Mouse (Mus musculus): ENCODE results near the gene Pdlim7. TPM values are rescaled to one million over a fixed set of nuclear protein-coding genes. Genes with fewer than 3 reads are reported as not detected.
A peak's percentile ranks its signal among the peaks of the same experiment; 100 is the strongest.

The Pdlim7 gene
- polyA plus RNA-seq, 1 experiment from 2014 or later, result 165 TPM

GRCm38 (mm10) chr13:55477492-55477891 lies 36.0 kb downstream of the Pdlim7 start:
- no peaks in the 10 kb centered on the region for H3K9me3 ChIP-seq (ENCODE audit: control insufficient read depth, low read length)
- no peak for ATAC-seq (replicated peaks; ENCODE audit: low FRiP score)
- no peak overlapping the region for H3K27ac ChIP-seq (ENCODE audit: low read depth, low read length)
- peak; percentile 54 for DNase-seq (ENCODE audit: low spot score)
- H3K9ac ChIP-seq (ENCODE audit: low read length), result no peak overlapping the region
- H3K36me3 ChIP-seq (ENCODE audit: control insufficient read depth, insufficient read depth, low read length), result peaks cover 35% of the 10 kb centered on the region
- H3K4me1 ChIP-seq (replicated peaks; ENCODE audit: control insufficient read depth, insufficient read depth, low read length), result peaks cover 33% of the 10 kb centered on the region
- no peaks in the 10 kb centered on the region for H3K27me3 ChIP-seq (ENCODE audit: control insufficient read depth, insufficient read depth, low read length)
- H3K4me3 ChIP-seq (ENCODE audit: low read depth, low read length), result no peak overlapping the region
- H3K4me2 ChIP-seq (ENCODE audit: low read depth, low read length, severe bottlenecking), result no peak overlapping the region
- 71% methylated on average over 16 of the region's 16 CpGs for WGBS

GRCm38 (mm10) chr13:55476256-55476655 lies 37.2 kb downstream of the Pdlim7 start:
- Histone ChIP-seq H3K4me3 (ENCODE audit: low read depth, low read length) (no peak overlapping the region), H3K9ac (ENCODE audit: low read length) (no peak overlapping the region), H3K4me1 (replicated peaks; ENCODE audit: control insufficient read depth, insufficient read depth, low read length) (peaks cover 36% of the 10 kb centered on the region), H3K27me3 (ENCODE audit: control insufficient read depth, insufficient read depth, low read length) (no peaks in the 10 kb centered on the region), H3K9me3 (ENCODE audit: control insufficient read depth, low read length) (no peaks in the 10 kb centered on the region), H3K27ac (ENCODE audit: low read depth, low read length) (no peak overlapping the region), H3K4me2 (ENCODE audit: low read depth, low read length, severe bottlenecking) (no peak overlapping the region), H3K36me3 (ENCODE audit: control insufficient read depth, insufficient read depth, low read length) (peaks cover 26% of the 10 kb centered on the region)
- DNase-seq (ENCODE audit: low spot score), result peak; percentile 55
- ATAC-seq (replicated peaks; ENCODE audit: low FRiP score), result no peak
- WGBS, result 95% methylated on average over 8 of the region's 8 CpGs

GRCm38 (mm10) chr13:55475750-55476149 lies 37.7 kb downstream of the Pdlim7 start:
- WGBS, result 88% methylated on average over 5 of the region's 5 CpGs
- DNase-seq (ENCODE audit: low spot score), result no peak
- peaks cover 41% of the 10 kb centered on the region for H3K4me1 ChIP-seq (replicated peaks; ENCODE audit: control insufficient read depth, insufficient read depth, low read length)
- H3K9me3 ChIP-seq (ENCODE audit: control insufficient read depth, low read length), result no peaks in the 10 kb centered on the region
- H3K27ac ChIP-seq (ENCODE audit: low read depth, low read length), result no peak overlapping the region
- no peak overlapping the region for H3K9ac ChIP-seq (ENCODE audit: low read length)
- ATAC-seq (replicated peaks; ENCODE audit: low FRiP score), result no peak
- H3K27me3 ChIP-seq (ENCODE audit: control insufficient read depth, insufficient read depth, low read length), result no peaks in the 10 kb centered on the region
- H3K4me2 ChIP-seq (ENCODE audit: low read depth, low read length, severe bottlenecking), result no peak overlapping the region
- H3K36me3 ChIP-seq (ENCODE audit: control insufficient read depth, insufficient read depth, low read length), result peaks cover 22% of the 10 kb centered on the region
- no peak overlapping the region for H3K4me3 ChIP-seq (ENCODE audit: low read depth, low read length)

GRCm38 (mm10) chr13:55474621-55475069 lies 38.8 kb downstream of the Pdlim7 start:
- H3K9ac ChIP-seq (ENCODE audit: low read length), result no peak overlapping the region
- WGBS, result 25% methylated on average over 5 of the region's 5 CpGs
- H3K4me1 ChIP-seq (replicated peaks; ENCODE audit: control insufficient read depth, insufficient read depth, low read length), result peaks cover 49% of the 10 kb centered on the region
- H3K4me2 ChIP-seq (ENCODE audit: low read depth, low read length, severe bottlenecking), result no peak overlapping the region
- no peaks in the 10 kb centered on the region for H3K9me3 ChIP-seq (ENCODE audit: control insufficient read depth, low read length)
- peaks cover 11% of the 10 kb centered on the region for H3K36me3 ChIP-seq (ENCODE audit: control insufficient read depth, insufficient read depth, low read length)
- H3K4me3 ChIP-seq (ENCODE audit: low read depth, low read length), result no peak overlapping the region
- DNase-seq (ENCODE audit: low spot score), result peak; percentile 83
- no peaks in the 10 kb centered on the region for H3K27me3 ChIP-seq (ENCODE audit: control insufficient read depth, insufficient read depth, low read length)
- peak; percentile 34 for ATAC-seq (replicated peaks; ENCODE audit: low FRiP score)
- 0 out of 2 replicates have a peak overlapping the region, but pooled peaks have one; percentile 48 for H3K27ac ChIP-seq (ENCODE audit: low read depth, low read length)

- H3K36me3 ChIP-seq (ENCODE audit: control insufficient read depth, insufficient read depth, low read length), result peaks cover 8% of the 10 kb centered on the region; the same call in 1 of the 2 replicates
- no peak overlapping the region; the same call in 1 of the 2 replicates for H3K9ac ChIP-seq (ENCODE audit: low read length)
- peaks cover 53% of the 10 kb centered on the region for H3K4me1 ChIP-seq (replicated peaks; ENCODE audit: control insufficient read depth, insufficient read depth, low read length)
- H3K27ac ChIP-seq (ENCODE audit: low read depth, low read length), result 0 out of 2 replicates have a peak overlapping the region, but pooled peaks have one; percentile 6
- H3K4me2 ChIP-seq (ENCODE audit: low read depth, low read length, severe bottlenecking), result 0 out of 2 replicates have a peak overlapping the region, but pooled peaks have one; percentile 8
- no peaks in the 10 kb centered on the region for H3K27me3 ChIP-seq (ENCODE audit: control insufficient read depth, insufficient read depth, low read length)
- DNase-seq (ENCODE audit: low spot score), result peak; percentile 70
- H3K4me3 ChIP-seq (ENCODE audit: low read depth, low read length), result no peak overlapping the region
- H3K9me3 ChIP-seq (ENCODE audit: control insufficient read depth, low read length), result no peaks in the 10 kb centered on the region
- ATAC-seq (replicated peaks; ENCODE audit: low FRiP score), result no peak
- WGBS, result 73% methylated on average over 11 of the region's 11 CpGs
Measured at GRCm38 (mm10) chr13:55473961-55474360, 39.5 kb downstream of the Pdlim7 start.

- H3K27ac ChIP-seq (ENCODE audit: low read depth, low read length), result peak overlapping the region; percentile 66
- H3K4me1 ChIP-seq (replicated peaks; ENCODE audit: control insufficient read depth, insufficient read depth, low read length), result peaks cover 57% of the 10 kb centered on the region
- peak; percentile 68 for DNase-seq (ENCODE audit: low spot score)
- H3K9me3 ChIP-seq (ENCODE audit: control insufficient read depth, low read length), result no peaks in the 10 kb centered on the region
- H3K36me3 ChIP-seq (ENCODE audit: control insufficient read depth, insufficient read depth, low read length), result peaks cover 8% of the 10 kb centered on the region; the same call in 1 of the 2 replicates
- H3K27me3 ChIP-seq (ENCODE audit: control insufficient read depth, insufficient read depth, low read length), result no peaks in the 10 kb centered on the region
- peak overlapping the region; percentile 49 for H3K4me3 ChIP-seq (ENCODE audit: low read depth, low read length)
- H3K4me2 ChIP-seq (ENCODE audit: low read depth, low read length, severe bottlenecking), result peak overlapping the region; percentile 100
- peak overlapping the region; percentile 77 for H3K9ac ChIP-seq (ENCODE audit: low read length)
- WGBS, result 16% methylated on average over 18 of the region's 18 CpGs
- ATAC-seq (replicated peaks; ENCODE audit: low FRiP score), result no peak
Measured at GRCm38 (mm10) chr13:55473076-55473831, 40.2 kb downstream of the Pdlim7 start.

GRCm38 (mm10) chr13:55472132-55473022 lies 41.1 kb downstream of the Pdlim7 start:
- peak overlapping the region; percentile 66 for H3K27ac ChIP-seq (ENCODE audit: low read depth, low read length)
- ATAC-seq (replicated peaks; ENCODE audit: low FRiP score), result peak; percentile 42
- peak overlapping the region; percentile 77 for H3K9ac ChIP-seq (ENCODE audit: low read length)
- DNase-seq (ENCODE audit: low spot score), result peak; percentile 85
- H3K9me3 ChIP-seq (ENCODE audit: control insufficient read depth, low read length), result no peaks in the 10 kb centered on the region
- H3K4me1 ChIP-seq (replicated peaks; ENCODE audit: control insufficient read depth, insufficient read depth, low read length), result peaks cover 60% of the 10 kb centered on the region
- H3K36me3 ChIP-seq (ENCODE audit: control insufficient read depth, insufficient read depth, low read length), result peaks cover 8% of the 10 kb centered on the region; the same call in 1 of the 2 replicates
- peak overlapping the region; percentile 49 for H3K4me3 ChIP-seq (ENCODE audit: low read depth, low read length)
- no peaks in the 10 kb centered on the region for H3K27me3 ChIP-seq (ENCODE audit: control insufficient read depth, insufficient read depth, low read length)
- H3K4me2 ChIP-seq (ENCODE audit: low read depth, low read length, severe bottlenecking), result peak overlapping the region; percentile 100
- WGBS, result under 1% methylated on average over 101 of the region's 103 CpGs

GRCm38 (mm10) chr13:55471819-55472131 lies 41.7 kb downstream of the Pdlim7 start:
- Histone ChIP-seq H3K9me3 (ENCODE audit: control insufficient read depth, low read length) (no peaks in the 10 kb centered on the region), H3K4me2 (ENCODE audit: low read depth, low read length, severe bottlenecking) (peak overlapping the region; percentile 100), H3K27ac (ENCODE audit: low read depth, low read length) (peak overlapping the region; percentile 66), H3K4me1 (replicated peaks; ENCODE audit: control insufficient read depth, insufficient read depth, low read length) (peaks cover 60% of the 10 kb centered on the region), H3K9ac (ENCODE audit: low read length) (peak overlapping the region; percentile 77), H3K4me3 (ENCODE audit: low read depth, low read length) (peak overlapping the region; percentile 49), H3K27me3 (ENCODE audit: control insufficient read depth, insufficient read depth, low read length) (no peaks in the 10 kb centered on the region), H3K36me3 (ENCODE audit: control insufficient read depth, insufficient read depth, low read length) (peaks cover 8% of the 10 kb centered on the region; the same call in 1 of the 2 replicates)
- WGBS, result under 1% methylated on average over 30 of the region's 31 CpGs
- ATAC-seq (replicated peaks; ENCODE audit: low FRiP score) (no peak; the same call in 1 of the 2 replicates), DNase-seq (ENCODE audit: low spot score) (no peak)

Data from forebrain, embryonic 11.5 days (tissue).